20 mouse cellular contexts compared by ENCODE assay signal in genomic region chr12:13077689-13078088, GRCm38 (mm10).
DNase-seq lines count a peak whose midpoint lies in the region; ATAC-seq and TF ChIP-seq lines count a peak whose summit lies in the region.
"Had no signal": no experiment of that assay in that cellular context is flagged by ENCODE, and none has a peak within 500 bp of the region (broad histone marks: within the 10 kb centered on the region; RNA-seq: fewer than 3 reads in every experiment).

No protein-coding gene starts in this region.

- H3K4me3 ChIP-seq in heart, embryonic 13.5 days = no peak overlapping the region
- no peak overlapping the region for H3K4me3 ChIP-seq in embryonic facial prominence, embryonic 14.5 days (ENCODE audit: low read depth, low read length)
- no peak overlapping the region for H3K4me3 ChIP-seq in limb, embryonic 14.5 days (replicated peaks; ENCODE audit: low read length)
- H3K4me3 ChIP-seq: layer of hippocampus, adult 2 months; liver, embryonic 15.5 days; megakaryocyte, embryonic 14.5 days had no signal

- TF ChIP-seq CTCF in Patski (IDR thresholded peaks at IDR 0.05) = no peak

- intact Hi-C loops in heart, postnatal 14 days (cut with DNase I) = no loop called here

- H3K27me3 ChIP-seq in heart, embryonic 13.5 days (replicated peaks) = peaks cover 25% of the 10 kb centered on the region
- no peaks in the 10 kb centered on the region for H3K27me3 ChIP-seq in Patski
- H3K27me3 ChIP-seq in embryonic facial prominence, embryonic 14.5 days (replicated peaks; ENCODE audit: control insufficient read depth, insufficient read depth, low read length) = no peaks in the 10 kb centered on the region
- no peaks in the 10 kb centered on the region for H3K27me3 ChIP-seq in limb, embryonic 14.5 days (ENCODE audit: control insufficient read depth, insufficient read depth, low read length)
- H3K27me3 ChIP-seq: liver, embryonic 15.5 days had no signal

- no peaks in the 10 kb centered on the region for H3K9me3 ChIP-seq in heart, embryonic 13.5 days
- H3K9me3 ChIP-seq in embryonic facial prominence, embryonic 14.5 days (ENCODE audit: control insufficient read depth, low read length) = peaks cover 4% of the 10 kb centered on the region; the same call in 1 of the 2 replicates
- no peaks in the 10 kb centered on the region for H3K9me3 ChIP-seq in limb, embryonic 14.5 days (ENCODE audit: control insufficient read depth, low read length)
- H3K9me3 ChIP-seq: liver, embryonic 15.5 days; megakaryocyte, embryonic 14.5 days had no signal

- peak overlapping the region; percentile 16 for H3K27ac ChIP-seq in heart, embryonic 13.5 days (replicated peaks)
- H3K27ac ChIP-seq in embryonic facial prominence, embryonic 14.5 days (replicated peaks; ENCODE audit: low read depth, low read length) = no peak overlapping the region; the same call in 1 of the 2 replicates
- H3K27ac ChIP-seq in limb, embryonic 14.5 days (replicated peaks; ENCODE audit: low read depth, low read length) = no peak overlapping the region
- H3K27ac ChIP-seq: layer of hippocampus, adult 2 months; liver, embryonic 15.5 days had no signal

- no peak for TF ChIP-seq POLR2A in limb, embryonic 14.5 days (IDR thresholded peaks at IDR 0.05; ENCODE audit: borderline replicate concordance, extremely low read depth, insufficient read depth, insufficient read length)

- CTCF ChIA-PET in Patski (lab: Charles Lee) = no interaction called here

- in situ Hi-C loops in Patski (cut with MboI; ENCODE audit: low pct_unique_long_range_greater_than_20kb) = no loop called here

- peaks cover 21% of the 10 kb centered on the region for H3K4me1 ChIP-seq in heart, embryonic 13.5 days
- peaks cover 21% of the 10 kb centered on the region for H3K4me1 ChIP-seq in embryonic facial prominence, embryonic 14.5 days (ENCODE audit: control insufficient read depth, insufficient read depth, low read length)
- H3K4me1 ChIP-seq in limb, embryonic 14.5 days (ENCODE audit: control insufficient read depth, insufficient read depth, low read length) = peaks cover 36% of the 10 kb centered on the region
- H3K4me1 ChIP-seq: liver, embryonic 15.5 days; megakaryocyte, embryonic 14.5 days had no signal

- POLR2A ChIA-PET in Patski (lab: Charles Lee) = no interaction called here

- no peak overlapping the region for H3K9ac ChIP-seq in heart, embryonic 13.5 days
- H3K9ac ChIP-seq in embryonic facial prominence, embryonic 14.5 days (ENCODE audit: low read depth, low read length) = no peak overlapping the region
- no peak overlapping the region for H3K9ac ChIP-seq in limb, embryonic 14.5 days (ENCODE audit: low read depth, low read length, severe bottlenecking)
- H3K9ac ChIP-seq: forebrain, postnatal 0 days; liver, embryonic 15.5 days had no signal

- no peak overlapping the region for H3K4me2 ChIP-seq in heart, embryonic 13.5 days
- no peak overlapping the region for H3K4me2 ChIP-seq in embryonic facial prominence, embryonic 14.5 days (ENCODE audit: low read depth, low read length)
- no peak overlapping the region for H3K4me2 ChIP-seq in limb, embryonic 14.5 days (replicated peaks; ENCODE audit: low read depth, low read length, severe bottlenecking)
- H3K4me2 ChIP-seq: liver, embryonic 15.5 days had no signal

- WGBS in heart, embryonic 13.5 days = 26% methylated on average over 4 of the region's 4 CpGs
- 4% methylated on average over 4 of the region's 4 CpGs for WGBS in embryonic facial prominence, embryonic 14.5 days
- 5% methylated on average over 4 of the region's 4 CpGs for WGBS in limb, embryonic 14.5 days

- no peaks in the 10 kb centered on the region for H3K36me3 ChIP-seq in heart, embryonic 13.5 days
- H3K36me3 ChIP-seq in embryonic facial prominence, embryonic 14.5 days (ENCODE audit: control insufficient read depth, insufficient read depth, low read length) = no peaks in the 10 kb centered on the region
- H3K36me3 ChIP-seq in limb, embryonic 14.5 days (ENCODE audit: control insufficient read depth, insufficient read depth, low read length) = no peaks in the 10 kb centered on the region
- H3K36me3 ChIP-seq: liver, embryonic 15.5 days had no signal

- no peak for DNase-seq in heart, postnatal 14 days
- no peak for DNase-seq in Patski (ENCODE audit: low read depth, low spot score)
- peak; percentile 81 for DNase-seq in embryonic facial prominence, embryonic 14.5 days (ENCODE audit: low spot score)
- peak; percentile 66 for DNase-seq in limb, embryonic 14.5 days (ENCODE audit: low spot score)
- no peak for DNase-seq in MN1 (ENCODE audit: low spot score)
- no peak for DNase-seq in adrenal gland, postnatal 25 days
- DNase-seq: cerebellum, adult 11-12 months; cerebellum, postnatal 25 days; forebrain, postnatal 0 days; gastrocnemius, postnatal 10 days; kidney, postnatal 10 days; lung, postnatal 10 days; spleen, adult 18-20 months; thymus, adult 2 months had no signal

- ATAC-seq in heart, embryonic 13.5 days (ENCODE audit: extremely low read depth, insufficient number of reproducible peaks, low FRiP score, low TSS enrichment) = no peak; the same call in 1 of the 2 replicates
- peak; percentile 35 for ATAC-seq in Patski
- ATAC-seq in embryonic facial prominence, embryonic 14.5 days (ENCODE audit: low read depth) = peak; percentile 71
- ATAC-seq in limb, embryonic 14.5 days (ENCODE audit: low FRiP score, low read depth) = peak; percentile 62
- ATAC-seq: forebrain, postnatal 0 days; hindbrain, embryonic 16.5 days; intestine, postnatal 0 days had no signal

Comparison
In these comparisons a context has a peak if more than half of its experiments do, and no peak if none do; other contexts are left out.
1. DNase-seq: peak in embryonic facial prominence, embryonic 14.5 days (single experiment) and limb, embryonic 14.5 days (single experiment); none in heart, postnatal 14 days (0 of 2), Patski (single experiment), MN1 (single experiment) and adrenal gland, postnatal 25 days (single experiment).